Comparison of ENCODE assay signal across 8 mouse cellular contexts in genomic region chr15:96286015-96286934, GRCm38 (mm10). TPM values are rescaled to one million over a fixed set of nuclear protein-coding genes. Genes with fewer than 3 reads are reported as not detected.
DNase-seq lines count a peak whose midpoint lies in the region; ATAC-seq and TF ChIP-seq lines count a peak whose summit lies in the region.

No protein-coding gene starts in this region.

- peak; percentile 97 for DNase-seq in brain, embryonic 14.5 days (ENCODE audit: low read depth)
- DNase-seq in kidney, postnatal 0 days (ENCODE audit: low spot score), result peak; percentile 95
- DNase-seq in liver, embryonic 11.5 days (ENCODE audit: low spot score), result peak; percentile 92
- peak; percentile 92 to 98 for DNase-seq in spleen, postnatal 4 days (ENCODE audit: low spot score in 2 of 2)

- peak; percentile 100 for TF ChIP-seq CTCF in C2C12 (IDR thresholded peaks at IDR 0.05; ENCODE audit: control insufficient read depth, insufficient read depth, insufficient read length)
- peak; percentile 79 for TF ChIP-seq CTCF in brain, embryonic 14.5 days (IDR thresholded peaks at IDR 0.05; ENCODE audit: borderline replicate concordance, extremely low read depth, insufficient read depth, insufficient read length)
- peak; percentile 54 for TF ChIP-seq CTCF in kidney, postnatal 0 days (IDR thresholded peaks at IDR 0.05; ENCODE audit: low read depth)

- peak overlapping the region; percentile 99 for H3K9ac ChIP-seq in heart, embryonic 12.5 days
- H3K9ac ChIP-seq in kidney, postnatal 0 days (ENCODE audit: low read depth, low read length), result peak overlapping the region; percentile 100
- H3K9ac ChIP-seq in liver, embryonic 11.5 days (ENCODE audit: low read depth, low read length), result peak overlapping the region; percentile 100

- H3ac ChIP-seq in C2C12 (ENCODE audit: control insufficient read depth, insufficient read length, low read depth) (peak overlapping the region; percentile 65), myocyte (ENCODE audit: control insufficient read depth, insufficient read length) (peak overlapping the region; percentile 87)

- H3K4me2 ChIP-seq in heart, embryonic 12.5 days, result peak overlapping the region; percentile 95
- peak overlapping the region; percentile 83 for H3K4me2 ChIP-seq in kidney, postnatal 0 days (ENCODE audit: low read length)
- H3K4me2 ChIP-seq in liver, embryonic 11.5 days, result peak overlapping the region; percentile 76
- H3K4me2 ChIP-seq in myocyte (ENCODE audit: low read depth), result peak overlapping the region; percentile 100

- H3K4me3 ChIP-seq in C2C12 (ENCODE audit: insufficient read depth, poor library complexity, severe bottlenecking) (peak overlapping the region; percentile 92), myocyte (peak overlapping the region; percentile 73)
- peak overlapping the region; percentile 88 for H3K4me3 ChIP-seq in erythroblast, embryonic 14.5 days (replicated peaks)
- peak overlapping the region; percentile 75 for H3K4me3 ChIP-seq in heart, embryonic 12.5 days
- H3K4me3 ChIP-seq in kidney, postnatal 0 days (replicated peaks; ENCODE audit: low read depth, low read length), result peak overlapping the region; percentile 91
- peak overlapping the region; percentile 95 for H3K4me3 ChIP-seq in liver, embryonic 11.5 days (ENCODE audit: low read depth, low read length)

- peak; percentile 70 for ATAC-seq in heart, embryonic 12.5 days (ENCODE audit: insufficient number of reproducible peaks, low FRiP score)
- peak; percentile 75 for ATAC-seq in kidney, postnatal 0 days (replicated peaks; ENCODE audit: low FRiP score, low read depth)
- peak; percentile 67 for ATAC-seq in liver, embryonic 11.5 days (replicated peaks; ENCODE audit: low FRiP score)

- TF ChIP-seq POLR2A in brain, embryonic 14.5 days (IDR thresholded peaks at IDR 0.05; ENCODE audit: borderline replicate concordance, extremely low read depth, insufficient read depth, insufficient read length, poor library complexity, severe bottlenecking), result peak; percentile 73
- TF ChIP-seq POLR2A in myocyte (IDR thresholded peaks at IDR 0.05; ENCODE audit: insufficient read length, low read depth), result peak; percentile 75

- peaks cover 65% of the 10 kb centered on the region for H3K79me3 ChIP-seq in C2C12 (ENCODE audit: low read depth)

- peak overlapping the region; percentile 100 for H3K27ac ChIP-seq in heart, embryonic 12.5 days (ENCODE audit: poor library complexity, severe bottlenecking)
- peak overlapping the region; percentile 100 for H3K27ac ChIP-seq in kidney, postnatal 0 days
- H3K27ac ChIP-seq in liver, embryonic 11.5 days (ENCODE audit: low read depth, low read length), result peak overlapping the region; percentile 100

- H3K4me1 ChIP-seq in erythroblast, embryonic 14.5 days (ENCODE audit: control insufficient read depth), result peaks cover 50% of the 10 kb centered on the region
- peaks cover 29% of the 10 kb centered on the region for H3K4me1 ChIP-seq in heart, embryonic 12.5 days (replicated peaks)
- H3K4me1 ChIP-seq in kidney, postnatal 0 days (replicated peaks; ENCODE audit: insufficient read depth, low read length), result peaks cover 14% of the 10 kb centered on the region
- H3K4me1 ChIP-seq in liver, embryonic 11.5 days (replicated peaks; ENCODE audit: control insufficient read depth, insufficient read depth, low read length), result peaks cover 17% of the 10 kb centered on the region

- H3K9me3 ChIP-seq in erythroblast, embryonic 14.5 days (ENCODE audit: control insufficient read depth, low read length), result no peaks in the 10 kb centered on the region
- no peaks in the 10 kb centered on the region for H3K9me3 ChIP-seq in heart, embryonic 12.5 days (replicated peaks)
- H3K9me3 ChIP-seq in kidney, postnatal 0 days (replicated peaks; ENCODE audit: low read length), result no peaks in the 10 kb centered on the region
- H3K9me3 ChIP-seq in liver, embryonic 11.5 days (ENCODE audit: control insufficient read depth, low read length), result no peaks in the 10 kb centered on the region

- peaks cover 85% of the 10 kb centered on the region for H3K79me2 ChIP-seq in C2C12 (ENCODE audit: control insufficient read depth, insufficient read depth)
- H3K79me2 ChIP-seq in myocyte (ENCODE audit: control insufficient read depth, insufficient read depth), result peaks cover 66% of the 10 kb centered on the region

- 2% methylated on average over 72 of the region's 72 CpGs for WGBS in heart, embryonic 12.5 days
- WGBS in kidney, postnatal 0 days, result under 1% methylated on average over 62 of the region's 72 CpGs
- under 1% methylated on average over 61 of the region's 72 CpGs for WGBS in liver, embryonic 11.5 days

- H3K27me3 ChIP-seq in C2C12 (ENCODE audit: control insufficient read depth, insufficient read depth, insufficient read length) (no peaks in the 10 kb centered on the region), myocyte (ENCODE audit: control insufficient read depth, insufficient read depth, insufficient read length) (no peaks in the 10 kb centered on the region)
- no peaks in the 10 kb centered on the region for H3K27me3 ChIP-seq in erythroblast, embryonic 14.5 days (ENCODE audit: control insufficient read depth)
- no peaks in the 10 kb centered on the region for H3K27me3 ChIP-seq in heart, embryonic 12.5 days (replicated peaks)
- H3K27me3 ChIP-seq in kidney, postnatal 0 days (ENCODE audit: insufficient read depth, low read length), result no peaks in the 10 kb centered on the region
- no peaks in the 10 kb centered on the region for H3K27me3 ChIP-seq in liver, embryonic 11.5 days (replicated peaks; ENCODE audit: control insufficient read depth, insufficient read depth, low read length)

- H3K36me3 ChIP-seq in C2C12 (ENCODE audit: control insufficient read depth, insufficient read depth), result peaks cover 18% of the 10 kb centered on the region
- H3K36me3 ChIP-seq in erythroblast, embryonic 14.5 days (ENCODE audit: control insufficient read depth), result peaks cover 22% of the 10 kb centered on the region
- H3K36me3 ChIP-seq in heart, embryonic 12.5 days, result peaks cover 3% of the 10 kb centered on the region
- H3K36me3 ChIP-seq in kidney, postnatal 0 days (ENCODE audit: insufficient read depth, low read length), result no peaks in the 10 kb centered on the region
- peaks cover under 1% of the 10 kb centered on the region; the same call in 1 of the 2 replicates for H3K36me3 ChIP-seq in liver, embryonic 11.5 days (ENCODE audit: control insufficient read depth, insufficient read depth, low read length)
- peaks cover 6% of the 10 kb centered on the region for H3K36me3 ChIP-seq in myocyte (ENCODE audit: control insufficient read depth, insufficient read depth)

TF ChIP-seq in C2C12, 6 proteins besides CTCF, POLR2A, EP300 and RAD21:
- TF ChIP-seq FOSL1 (IDR thresholded peaks at IDR 0.05; ENCODE audit: insufficient read depth, low read length, poor library complexity, severe bottlenecking) (no peak), MAX (IDR thresholded peaks at IDR 0.05) (peak; percentile 85)
TF ChIP-seq in C2C12: peak in this region for 1.

TF ChIP-seq in myocyte, 11 proteins besides CTCF, POLR2A, EP300 and RAD21:
- TF ChIP-seq MYOG (IDR thresholded peaks at IDR 0.05; ENCODE audit: control insufficient read depth in 1 of 3, insufficient read depth in 1 of 3, insufficient read length in 2 of 3, low read depth in 2 of 3) (peak in 1 of 3 experiments; percentile 27), MYOD1 (IDR thresholded peaks at IDR 0.05; ENCODE audit: control insufficient read depth in 1 of 3, insufficient read length in 2 of 3, low read depth in 2 of 3) (peak in 1 of 3 experiments; percentile 35), POLR2AphosphoS2 (IDR thresholded peaks at IDR 0.05; ENCODE audit: insufficient read length, low read depth) (peak; percentile 86), CEBPB (IDR thresholded peaks at IDR 0.05; ENCODE audit: insufficient read depth, poor library complexity, severe bottlenecking) (peak; percentile 8; the same call in 1 of the 2 replicates), USF1 (IDR thresholded peaks at IDR 0.05; ENCODE audit: low read depth) (no peak), REST (IDR thresholded peaks at IDR 0.05; ENCODE audit: insufficient read depth, insufficient read length) (no peak), E2F4 (IDR thresholded peaks at IDR 0.05; ENCODE audit: insufficient read depth) (peak; percentile 50)

RNA-seq across cellular contexts. Expression of gene Arid2, which starts 1.0 kb away (rescaled TPM):
- polyA plus RNA-seq in C2C12 (2012; fragmentation: generic; extraction: Trizol) (10.6 TPM), myocyte (2012; fragmentation: generic; extraction: Trizol) (9.3 TPM)
- 34.8 and 44.2 TPM in 2 replicates for polyA plus RNA-seq in brain, embryonic 14.5 days (2012; rRNA removed)
- polyA plus RNA-seq in erythroblast, embryonic 14.5 days (2012), result 0.56 and 0.61 TPM in 2 replicates
- 21.5 and 21.9 TPM in 2 replicates for polyA plus RNA-seq in heart, embryonic 12.5 days (2016; fragmentation: Nextera tagmentation; extraction: Ambion mirVana)
- polyA plus RNA-seq in kidney, postnatal 0 days (2015; fragmentation: Nextera tagmentation; extraction: Ambion mirVana), result 16.3 and 16.6 TPM in 2 replicates
- polyA plus RNA-seq in liver, embryonic 11.5 days (2014; fragmentation: Nextera tagmentation; extraction: Ambion mirVana), result 24.8 and 25.8 TPM in 2 replicates

Comparison
In these comparisons a context has a peak if more than half of its experiments do, and no peak if none do; other contexts are left out.
1. Peak in every context shown above with its lines: DNase-seq, ATAC-seq, H3K4me3 ChIP-seq and H3K27ac ChIP-seq.